Mouse (Mus musculus) layer of hippocampus, postnatal 25 days (tissue): ENCODE results near the gene Tmem102. TPM values are rescaled to one million over a fixed set of nuclear protein-coding genes. Genes with fewer than 3 reads are reported as not detected.
A peak's percentile ranks its signal among the peaks of the same experiment; 100 is the strongest.

ENCODE experiments used
- DNase-seq, 2 experiments: peaks; one replicate each; pipeline ENCODE4 v3.0.0; 2022; ENCODE audit warnings: mixed read lengths in 2 of 2, low spot score in 1 of 2; ENCODE audit errors: extremely low spot score in 1 of 2
- total RNA-seq, 2 experiments: library from RNA; stranded (reverse); gene quantifications; 2 replicates each; pipeline ENCODE4 v1.2.3; 2021

Gene Tmem102
- total RNA-seq, 2 experiments from 2014 or later: not detected

DNA sequence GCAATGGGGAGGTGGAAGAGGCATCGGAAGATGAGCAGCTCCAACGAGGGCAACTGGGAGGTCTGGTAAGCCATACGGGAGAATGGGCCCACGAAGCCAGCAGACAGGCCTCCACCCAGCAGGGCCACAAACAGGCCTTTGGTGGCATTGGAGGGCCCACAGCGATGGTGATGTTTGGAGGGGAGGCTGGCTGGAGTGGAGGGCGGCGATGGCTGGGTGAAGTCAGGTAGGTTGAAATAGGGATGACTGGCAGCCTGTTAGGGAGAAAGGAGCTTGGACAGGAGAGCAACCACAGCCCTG lies 44.6 kb downstream of the Tmem102 start:
- no peak for DNase-seq

DNA sequence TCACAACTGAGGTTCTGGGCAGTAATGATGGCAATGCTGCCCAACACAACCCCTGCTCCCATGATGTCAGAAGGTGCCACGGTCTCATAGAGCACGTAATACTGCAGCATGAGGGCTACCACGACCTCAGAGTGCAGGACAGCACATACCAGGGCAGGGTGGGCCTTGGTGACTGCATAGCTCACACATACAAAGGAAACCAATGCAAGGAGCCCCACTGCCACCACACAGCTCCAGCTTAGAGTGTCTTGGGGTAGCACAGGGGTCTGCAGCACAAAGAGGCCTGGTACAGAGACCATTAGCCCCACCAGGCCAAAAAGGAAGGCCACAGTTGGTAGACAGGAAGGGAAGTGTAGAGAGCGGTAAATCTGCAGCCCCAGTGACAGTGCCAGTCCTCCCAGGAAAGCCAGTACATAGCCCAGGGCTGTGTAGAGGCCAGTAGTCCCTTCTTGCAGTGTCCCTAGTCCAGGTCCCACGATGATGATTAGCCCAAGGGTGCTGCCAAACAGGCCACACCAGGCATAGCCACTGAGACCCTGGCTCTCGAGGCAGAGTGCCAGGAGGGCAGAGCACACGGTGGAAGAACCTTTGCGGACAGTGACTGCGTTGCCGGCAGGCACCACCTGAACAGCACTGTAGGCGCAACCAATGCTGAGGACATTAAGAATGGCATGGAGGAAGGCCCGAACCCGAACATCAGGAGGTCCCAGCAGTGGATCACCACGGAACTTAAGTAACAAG lies 45.1 kb downstream of the Tmem102 start:
- no peak for DNase-seq

DNA sequence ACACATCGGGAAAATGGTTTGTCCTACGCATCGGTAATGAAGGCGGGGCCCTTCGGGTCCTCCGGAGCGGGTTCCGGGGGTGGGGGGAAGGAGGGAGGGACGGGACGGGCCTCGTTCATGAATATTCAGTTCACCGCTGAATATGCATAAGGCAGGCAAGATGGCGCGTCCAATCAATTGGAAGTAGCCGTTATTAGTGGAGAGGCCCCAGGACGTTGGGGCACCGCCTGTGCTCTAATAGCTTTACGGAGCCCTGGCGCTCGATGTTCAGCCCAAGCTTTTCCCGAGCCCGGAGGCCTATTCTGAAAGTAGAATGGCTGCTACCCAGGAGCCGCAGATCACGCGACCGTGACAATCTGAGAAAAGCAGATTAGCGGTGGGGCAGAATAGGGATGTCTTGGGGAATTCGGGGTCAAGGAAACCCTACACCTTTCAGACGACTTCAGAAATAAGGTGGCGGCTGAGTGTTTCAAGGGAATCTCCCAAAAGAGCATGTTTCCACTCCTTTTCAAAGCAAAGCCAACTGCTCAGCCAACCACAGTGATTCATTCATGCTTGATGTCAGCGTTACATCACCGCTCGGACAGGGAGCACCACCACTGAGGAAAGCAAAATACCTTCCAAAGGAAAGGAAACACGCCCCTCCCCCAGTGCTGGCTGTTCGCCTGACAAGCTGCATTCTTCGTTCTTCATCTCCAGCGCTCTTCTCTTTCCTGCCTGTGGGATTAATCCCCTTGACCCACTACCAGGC lies 46.3 kb downstream of the Tmem102 start:
- DNase-seq: peak; percentile 67 to 71

DNA sequence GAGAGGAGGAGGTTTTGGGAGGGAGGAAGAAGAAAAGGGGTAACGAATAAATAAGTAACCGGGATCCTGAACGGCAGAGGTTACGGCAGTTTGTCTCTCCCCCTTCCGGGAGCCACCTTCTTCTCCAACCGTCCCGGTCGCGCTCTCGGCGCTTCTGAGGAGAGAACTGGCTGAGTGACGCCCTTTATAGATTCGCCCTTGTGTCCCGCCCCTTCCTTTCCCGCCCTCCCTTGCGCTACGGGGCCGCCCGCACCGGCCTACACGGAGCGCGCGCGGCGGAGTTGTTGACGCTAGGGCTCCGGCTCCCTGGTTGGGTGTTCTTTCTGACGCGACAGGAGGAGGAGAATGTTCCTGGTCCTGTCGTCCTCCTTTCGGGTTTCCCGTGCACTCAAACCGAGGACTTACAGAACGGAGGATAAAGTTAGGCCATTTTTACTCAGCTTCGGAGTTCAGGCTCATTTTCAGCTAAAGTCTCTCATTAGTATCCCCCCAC lies 46.9 kb downstream of the Tmem102 start, which contains the start of gene Polr2a:
Polr2a (minus strand) TSS at position 160 of the 493 bp plus-strand sequence.
- DNase-seq: peak; percentile 95 to 97

DNA sequence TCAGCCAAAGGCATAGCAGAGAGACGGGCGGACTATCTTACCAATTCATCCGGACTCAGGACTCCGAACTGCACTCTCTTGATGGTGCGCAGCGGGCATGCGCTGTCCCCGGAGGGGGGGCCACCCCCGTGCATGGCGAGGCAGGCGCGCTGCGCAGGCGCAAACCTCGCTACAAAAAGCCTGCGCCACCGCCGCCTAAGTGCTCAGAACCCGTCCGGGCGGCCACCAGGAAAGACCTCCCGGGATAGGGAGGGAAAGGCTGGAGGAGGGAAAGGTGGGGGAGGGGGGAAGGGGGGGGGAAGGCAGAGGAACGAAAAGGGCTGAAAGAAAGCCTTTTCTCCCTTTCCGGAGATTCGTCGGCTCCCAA lies 47.4 kb downstream of the Tmem102 start:
- peak; percentile 96 for DNase-seq

DNA sequence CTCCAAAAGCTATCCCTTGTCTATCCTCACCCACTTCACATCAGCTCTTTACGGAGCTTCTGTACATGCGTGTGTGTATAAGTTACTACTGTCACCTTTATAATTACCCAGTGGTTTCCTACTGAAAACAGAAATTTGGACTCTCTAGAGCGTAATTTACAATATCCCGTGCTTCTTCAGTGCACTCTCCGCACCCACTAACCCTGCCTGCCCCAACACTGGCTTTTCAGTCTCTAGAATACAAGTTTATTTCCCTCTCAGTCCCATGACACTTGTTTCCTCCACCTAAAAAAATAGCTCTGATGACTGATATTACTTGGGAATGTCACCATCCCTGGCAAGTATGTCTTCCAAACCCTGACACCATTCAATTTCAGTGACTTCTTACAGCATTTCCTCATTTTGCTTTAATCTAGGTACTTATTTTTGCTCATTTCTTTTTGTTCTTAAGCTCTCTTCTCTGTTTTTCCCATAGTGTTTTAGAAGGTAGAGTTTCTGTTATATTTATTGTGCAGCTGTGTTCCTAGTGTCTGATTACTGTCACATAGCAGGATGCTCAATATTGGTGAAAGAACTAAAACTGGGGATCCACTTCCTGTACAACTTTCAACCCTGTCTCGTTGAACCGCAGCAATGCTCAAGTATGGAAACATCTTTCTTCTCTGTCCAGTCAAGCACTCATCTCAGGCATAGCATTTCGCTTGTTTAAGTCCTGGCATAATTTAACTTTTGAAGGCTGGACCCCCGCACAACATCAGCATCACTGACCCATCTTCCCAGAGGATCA lies 47.9 kb downstream of the Tmem102 start:
- DNase-seq: no peak

DNA sequence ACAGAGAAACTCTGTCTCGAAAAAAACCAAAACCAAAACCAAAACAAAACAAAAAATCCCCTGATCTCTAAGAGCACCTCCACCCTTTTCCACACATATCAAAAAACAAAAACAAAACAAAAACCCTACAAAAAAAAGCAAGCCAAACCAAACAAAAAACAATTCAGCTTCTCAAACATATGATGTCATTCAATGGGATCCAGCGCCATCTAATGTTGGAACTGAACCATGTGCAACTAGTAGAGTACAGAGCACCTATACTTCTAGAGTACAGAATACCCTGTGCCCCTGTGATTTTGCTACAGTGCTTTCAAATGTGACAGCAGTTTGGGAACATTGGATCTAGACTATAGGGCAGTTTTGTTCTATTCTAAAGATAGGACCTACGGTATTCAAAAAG lies 50.7 kb downstream of the Tmem102 start:
- DNase-seq: no peak

DNA sequence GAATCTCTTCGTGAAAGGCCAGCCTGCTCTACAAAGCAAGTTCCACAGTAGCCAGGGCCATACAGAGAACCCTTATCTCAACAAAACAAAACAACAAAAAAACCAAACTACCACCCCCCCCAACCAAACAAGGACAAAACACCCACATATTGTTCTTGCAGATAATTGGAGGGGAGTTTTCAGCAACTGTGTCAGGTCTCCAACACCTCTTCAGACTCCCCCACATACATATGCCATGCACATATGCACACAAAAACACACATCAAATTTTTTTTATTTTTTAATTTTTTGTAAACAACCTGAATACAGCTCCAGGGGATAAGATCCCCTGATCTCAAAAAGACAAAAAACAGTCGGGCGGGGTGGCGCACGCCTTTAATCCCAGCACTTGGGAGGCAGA lies 51.2 kb downstream of the Tmem102 start:
- no peak for DNase-seq

Other genes with a start within 250 kb of the Tmem102 start
- 100 to 1,000 TPM; 134 to 139 TPM for gene Efnb3, start 245.4 kb downstream of the Tmem102 start, total RNA-seq
- gene Wrap53, start 225.4 kb downstream of the Tmem102 start, total RNA-seq: 10 to 100 TPM; 11.7 to 12.5 TPM
- 10 to 100 TPM; 24.3 to 29.8 TPM for gene Trp53, start 225.3 kb downstream of the Tmem102 start, total RNA-seq
- 100 to 1,000 TPM; 394 to 472 TPM for gene Atp1b2, start 199.7 kb downstream of the Tmem102 start, total RNA-seq
- gene Shbg, start 187.7 kb downstream of the Tmem102 start, total RNA-seq: not detected
- 10 to 100 TPM; 15.5 to 15.8 TPM for gene Sat2, start 183.6 kb downstream of the Tmem102 start, total RNA-seq
- 100 to 1,000 TPM; 124 to 131 TPM for gene Fxr2, start 172.6 kb downstream of the Tmem102 start, total RNA-seq
- under 1 TPM in 1 of 2 experiments, not detected in 1; 0.59 TPM for gene Sox15, start 150.3 kb downstream of the Tmem102 start, total RNA-seq
- 10 to 100 TPM; 61.1 to 63.9 TPM for gene Mpdu1, start 143.0 kb downstream of the Tmem102 start, total RNA-seq
- gene Cd68, start 139.5 kb downstream of the Tmem102 start, total RNA-seq: 10 to 100 TPM; 15.1 to 15.7 TPM
- gene Eif4a1, start 133.2 kb downstream of the Tmem102 start, total RNA-seq: 100 to 1,000 TPM; 369 to 381 TPM
- gene Senp3, start 123.5 kb downstream of the Tmem102 start, total RNA-seq: 100 to 1,000 TPM in 1 of 2 experiments, 10 to 100 TPM in 1; 94.3 to 109 TPM
- 1 to 10 TPM; 1.2 to 1.3 TPM for gene Tnfsf13, start 119.8 kb downstream of the Tmem102 start, total RNA-seq
- 1 to 10 TPM; 7.3 to 8.6 TPM for gene Tnfsf12, start 109.8 kb downstream of the Tmem102 start, total RNA-seq
- gene Tnfsfm13, start 109.5 kb downstream of the Tmem102 start, total RNA-seq: 1 to 10 TPM; 1.3 to 1.4 TPM
- gene Polr2a, start 47.0 kb downstream of the Tmem102 start, total RNA-seq: 10 to 100 TPM; 58.6 to 69.5 TPM
- not detected for gene Slc35g3, start 43.7 kb downstream of the Tmem102 start, total RNA-seq
- 100 to 1,000 TPM; 110 to 118 TPM for gene Zbtb4, start 39.7 kb downstream of the Tmem102 start, total RNA-seq
- 1 to 10 TPM in 1 of 2 experiments, under 1 TPM in 1; 0.79 to 1.1 TPM for gene Chrnb1, start 9.7 kb downstream of the Tmem102 start, total RNA-seq
- gene Fgf11, start 3.8 kb downstream of the Tmem102 start, total RNA-seq: 10 to 100 TPM; 28.3 to 33.3 TPM
- gene Gm39566, start 9.7 kb upstream of the Tmem102 start, total RNA-seq: not detected
- not detected for gene Spem2, start 12.8 kb upstream of the Tmem102 start, total RNA-seq
- under 1 TPM; 0.34 to 0.73 TPM for gene Spem1, start 16.6 kb upstream of the Tmem102 start, total RNA-seq
- gene Nlgn2, start 32.2 kb upstream of the Tmem102 start, total RNA-seq: 100 to 1,000 TPM; 192 to 219 TPM
- gene Tmem256, start 32.9 kb upstream of the Tmem102 start, total RNA-seq: 100 to 1,000 TPM; 112 to 135 TPM
- gene Plscr3, start 40.8 kb upstream of the Tmem102 start, total RNA-seq: 10 to 100 TPM; 16.5 to 19.0 TPM
- gene Tnk1, start 53.1 kb upstream of the Tmem102 start, total RNA-seq: not detected
- not detected for gene Tmem95, start 72.4 kb upstream of the Tmem102 start, total RNA-seq
- gene Kctd11, start 75.8 kb upstream of the Tmem102 start, total RNA-seq: 1 to 10 TPM; 1.2 to 1.3 TPM
- gene Acap1, start 89.9 kb upstream of the Tmem102 start, total RNA-seq: under 1 TPM; 0.12 to 0.19 TPM
- gene 2810408A11Rik, start 95.4 kb upstream of the Tmem102 start, total RNA-seq: 1 to 10 TPM in 1 of 2 experiments, under 1 TPM in 1; 0.62 to 1.8 TPM
- 100 to 1,000 TPM; 108 to 109 TPM for gene Neurl4, start 95.4 kb upstream of the Tmem102 start, total RNA-seq
- gene Gps2, start 108.3 kb upstream of the Tmem102 start, total RNA-seq: 10 to 100 TPM; 26.8 to 32.6 TPM
- 100 to 1,000 TPM; 426 to 481 TPM for gene Eif5a, start 116.3 kb upstream of the Tmem102 start, total RNA-seq
- gene Ybx2, start 130.2 kb upstream of the Tmem102 start, total RNA-seq: 10 to 100 TPM in 1 of 2 experiments, 1 to 10 TPM in 1; 7.3 to 11.1 TPM
- 1 to 10 TPM; 2.2 to 4.0 TPM for gene Slc2a4, start 142.6 kb upstream of the Tmem102 start, total RNA-seq
- not detected for gene Cldn7, start 159.2 kb upstream of the Tmem102 start, total RNA-seq
- gene Ctdnep1, start 175.5 kb upstream of the Tmem102 start, total RNA-seq: 100 to 1,000 TPM; 107 to 116 TPM
- gene Elp5, start 176.9 kb upstream of the Tmem102 start, total RNA-seq: 10 to 100 TPM; 77.1 to 82.2 TPM
- gene Gabarap, start 185.5 kb upstream of the Tmem102 start, total RNA-seq: 100 to 1,000 TPM; 229 to 258 TPM
- 10 to 100 TPM; 41.4 to 46.9 TPM for gene Phf23, start 190.2 kb upstream of the Tmem102 start, total RNA-seq
- 10 to 100 TPM; 31.2 to 37.8 TPM for gene Dvl2, start 195.0 kb upstream of the Tmem102 start, total RNA-seq
- gene Acadvl, start 209.8 kb upstream of the Tmem102 start, total RNA-seq: 10 to 100 TPM; 56.9 to 62.4 TPM
- gene Dlg4, start 211.3 kb upstream of the Tmem102 start, total RNA-seq: 100 to 1,000 TPM; 857 to 887 TPM
- under 1 TPM; 0.73 to 0.74 TPM for gene Asgr1, start 248.5 kb upstream of the Tmem102 start, total RNA-seq